Mouse (Mus musculus) limb, embryonic 11.5 days (tissue): ENCODE measurements around the gene Ctsh. TPM values are rescaled to one million over a fixed set of nuclear protein-coding genes. Genes with fewer than 3 reads are reported as not detected.

Experiments
- ATAC-seq: fragments of 200-750 bp; cut with Nextera tagmentation; 2 replicates; pipeline ENCODE4 v1.8.0; 2017; ENCODE audit warnings: low read depth; ENCODE audit not compliant: insufficient number of reproducible peaks, low FRiP score, low TSS enrichment
- DNase-seq: peaks from one replicate; pipeline ENCODE4 v3.0.0-alpha.2; 2015; ENCODE audit warnings: low spot score
- H3K27ac ChIP-seq: fragments of 300-500 bp; sonication (generic); replicated peaks from 2 replicates; pipeline ENCODE4 v1.5.1; 2014; ENCODE audit warnings: low read depth, mild to moderate bottlenecking, low read length
- H3K27me3 ChIP-seq: fragments of 300-500 bp; sonication (generic); 2 replicates; pipeline ENCODE4 v1.6.1; 2014; ENCODE audit warnings: mild to moderate bottlenecking, low read length, mixed read lengths; ENCODE audit not compliant: control insufficient read depth, insufficient read depth
- H3K36me3 ChIP-seq: fragments of 300-500 bp; sonication (generic); 2 replicates; pipeline ENCODE4 v1.6.1; 2014; ENCODE audit warnings: mild to moderate bottlenecking, low read length, moderate library complexity, mixed read lengths; ENCODE audit not compliant: control insufficient read depth, insufficient read depth
- H3K4me1 ChIP-seq: fragments of 300-500 bp; sonication (generic); 2 replicates; pipeline ENCODE4 v1.6.1; 2014; ENCODE audit warnings: low read length, mixed read lengths; ENCODE audit not compliant: control insufficient read depth, insufficient read depth
- H3K4me2 ChIP-seq: fragments of 300-500 bp; sonication (generic); 2 replicates; pipeline ENCODE4 v1.6.1; 2014; ENCODE audit warnings: low read depth, mild to moderate bottlenecking, moderate library complexity; ENCODE audit not compliant: severe bottlenecking
- H3K4me3 ChIP-seq: fragments of 300-500 bp; sonication (generic); 2 replicates; pipeline ENCODE4 v1.5.1; 2014; ENCODE audit warnings: low read depth, low read length
- H3K9ac ChIP-seq: fragments of 300-500 bp; sonication (generic); 2 replicates; pipeline ENCODE4 v1.6.1; 2014; ENCODE audit warnings: mild to moderate bottlenecking, low read length
- H3K9me3 ChIP-seq: fragments of 300-500 bp; sonication (generic); 2 replicates; pipeline ENCODE4 v1.6.1; 2016; ENCODE audit warnings: low read length; ENCODE audit not compliant: control insufficient read depth
- WGBS: fragments of 180-500 bp; shearing (Covaris S2); extraction: QIAGEN DNeasy Blood & Tissue Kit; methylation state at CpG from one replicate; pipeline ENCODE4 v1.1.7; 2014; 5-methylcytosine and 5-hydroxymethylcytosine counted together
- polyA plus RNA-seq: library from polyadenylated mRNA; unstranded; fragments of >200 nt; fragmentation: Nextera tagmentation; extraction: Ambion mirVana; gene quantifications from 2 replicates; pipeline ENCODE4 v1.2.1, GENCODE M21; 2014

The Ctsh gene
- polyA plus RNA-seq, 1 experiment from 2014 or later = 12.2 TPM

GRCm38 (mm10) chr9:90045191-90045590 is 8.8 kb upstream of the Ctsh start:
- Histone ChIP-seq H3K4me1 (peaks cover 5% of the 10 kb centered on the region; the same call in 1 of the 2 replicates), H3K36me3 (no peaks in the 10 kb centered on the region), H3K9ac (no peak overlapping the region), H3K27me3 (no peaks in the 10 kb centered on the region), H3K4me3 (no peak overlapping the region), H3K4me2 (no peak overlapping the region), H3K9me3 (no peaks in the 10 kb centered on the region), H3K27ac (no peak overlapping the region)
- WGBS = 86% methylated on average over 7 of the region's 7 CpGs
- ATAC-seq (no peak), DNase-seq (no peak)

GRCm38 (mm10) chr9:90047937-90048627 is 5.9 kb upstream of the Ctsh start:
- peaks cover 5% of the 10 kb centered on the region; the same call in 1 of the 2 replicates for H3K4me1 ChIP-seq
- 54% methylated on average over 5 of the region's 5 CpGs for whole genome bisulfite sequencing
- H3K27me3 ChIP-seq = no peaks in the 10 kb centered on the region
- no peak overlapping the region for H3K4me2 ChIP-seq
- H3K4me3 ChIP-seq = no peak overlapping the region
- H3K9ac ChIP-seq = no peak overlapping the region
- H3K9me3 ChIP-seq = no peaks in the 10 kb centered on the region
- no peaks in the 10 kb centered on the region for H3K36me3 ChIP-seq
- no peak for DNase-seq
- no peak overlapping the region for H3K27ac ChIP-seq
- ATAC-seq = no peak

GRCm38 (mm10) chr9:90054371-90055145 is 606 bp downstream of the Ctsh start:
- DNase-seq (peak; percentile 76), ATAC-seq (peak; percentile 84)
- Histone ChIP-seq H3K27ac (no peak overlapping the region), H3K4me1 (0 out of 2 replicates have a peak, but pooled peaks cover 4% of the 10 kb centered on the region), H3K4me2 (peak overlapping the region; percentile 91), H3K9ac (peak overlapping the region; percentile 59), H3K27me3 (no peaks in the 10 kb centered on the region), H3K4me3 (peak overlapping the region; percentile 46), H3K9me3 (no peaks in the 10 kb centered on the region), H3K36me3 (no peaks in the 10 kb centered on the region)
- under 1% methylated on average over 36 of the region's 37 CpGs for WGBS

DNA sequence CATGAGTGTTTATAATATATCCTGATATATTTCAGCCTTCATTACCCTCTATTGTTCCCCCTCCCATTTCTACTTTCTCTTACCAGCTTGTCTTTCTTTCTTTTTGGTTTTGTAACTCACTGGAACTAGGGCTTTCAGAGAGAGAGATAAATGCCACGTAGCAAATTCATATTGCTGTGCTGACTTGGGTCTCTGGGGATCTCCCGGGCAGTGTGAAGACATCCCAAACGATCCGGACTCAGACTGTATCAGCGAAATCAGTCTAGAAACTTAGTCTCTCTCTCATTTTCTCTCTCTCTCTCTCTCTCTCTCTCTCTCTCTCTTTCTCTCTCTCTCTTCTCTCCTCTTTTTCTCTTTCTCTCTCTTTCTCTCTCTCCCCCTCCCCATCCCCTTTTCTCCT is 1.5 kb downstream of the Ctsh start:
- ATAC-seq (no peak), DNase-seq (no peak)
- no peak overlapping the region for H3K9ac ChIP-seq
- H3K36me3 ChIP-seq = no peaks in the 10 kb centered on the region
- H3K27ac ChIP-seq = no peak overlapping the region
- no peaks in the 10 kb centered on the region for H3K9me3 ChIP-seq
- no peaks in the 10 kb centered on the region for H3K27me3 ChIP-seq
- no peak overlapping the region; the same call in 1 of the 2 replicates for H3K4me2 ChIP-seq
- H3K4me3 ChIP-seq = no peak overlapping the region
- 67% methylated on average over 5 of the region's 5 CpGs for WGBS
- H3K4me1 ChIP-seq = 0 out of 2 replicates have a peak, but pooled peaks cover 4% of the 10 kb centered on the region

DNA sequence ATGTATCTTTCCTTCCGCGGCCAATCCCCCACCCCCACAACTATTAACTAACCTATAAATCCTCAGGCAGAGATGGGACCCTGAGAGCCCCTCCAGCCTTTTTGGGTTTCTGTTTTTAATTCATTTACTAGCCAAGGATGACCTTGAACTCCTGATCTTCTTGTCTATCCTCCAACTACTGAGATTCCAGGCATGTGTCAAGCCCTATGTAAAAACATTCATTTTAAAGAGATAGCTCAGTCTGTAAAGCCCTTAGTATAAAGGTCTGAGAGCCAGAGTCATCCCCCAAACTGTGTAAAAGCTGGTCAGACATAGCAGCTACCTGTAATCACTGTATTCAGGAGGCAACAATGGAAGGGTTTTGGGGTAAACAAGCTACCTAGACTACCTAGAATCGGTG is 2.0 kb downstream of the Ctsh start:
- Histone ChIP-seq H3K4me2 (no peak overlapping the region), H3K9ac (no peak overlapping the region), H3K4me1 (0 out of 2 replicates have a peak, but pooled peaks cover 4% of the 10 kb centered on the region), H3K27me3 (no peaks in the 10 kb centered on the region), H3K4me3 (no peak overlapping the region), H3K36me3 (no peaks in the 10 kb centered on the region), H3K9me3 (no peaks in the 10 kb centered on the region), H3K27ac (no peak overlapping the region)
- ATAC-seq (no peak), DNase-seq (no peak)
- WGBS = 60% methylated on average over 3 of the region's 3 CpGs

GRCm38 (mm10) chr9:90056716-90057115 is 2.8 kb downstream of the Ctsh start:
- no peak for ATAC-seq
- 80% methylated on average over 2 of the region's 2 CpGs for WGBS

DNA sequence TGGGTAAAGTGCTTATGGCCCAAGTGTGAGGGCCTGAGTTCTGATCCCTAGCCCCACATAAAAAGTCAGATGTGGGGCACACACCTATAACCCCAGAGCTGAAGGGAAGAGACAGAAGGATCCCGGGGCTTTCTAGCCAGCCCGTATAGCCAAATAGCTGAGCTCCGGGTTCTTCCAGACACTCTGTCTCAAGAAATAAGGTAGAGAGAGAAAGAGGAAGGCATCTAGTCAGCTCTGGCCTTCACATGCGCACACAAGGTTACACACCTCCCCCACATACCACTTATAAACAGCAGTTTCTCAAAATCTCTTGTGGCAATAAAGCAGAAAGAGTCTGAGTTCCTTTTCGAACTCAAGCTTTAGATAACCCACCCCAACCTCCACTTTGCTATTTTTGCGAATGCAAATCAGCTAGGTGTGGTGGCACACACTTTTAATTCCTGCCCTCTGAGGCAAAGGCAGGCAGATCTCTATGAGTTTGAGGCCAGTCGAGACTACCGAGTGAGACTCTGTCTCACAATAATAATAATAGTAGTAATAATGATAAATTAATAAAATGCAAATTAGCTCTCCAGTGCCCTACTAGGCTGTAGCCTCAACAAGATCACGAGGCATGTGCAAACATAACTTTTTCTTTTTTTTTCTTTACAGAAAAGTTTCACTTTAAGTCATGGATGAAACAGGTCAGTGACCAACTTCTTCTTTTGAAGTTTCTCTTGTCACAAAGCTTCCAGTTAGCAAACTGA is 6.0 kb downstream of the Ctsh start:
- H3K27ac ChIP-seq = no peak overlapping the region
- H3K36me3 ChIP-seq = no peaks in the 10 kb centered on the region
- ATAC-seq = no peak
- no peak overlapping the region for H3K4me2 ChIP-seq
- H3K4me1 ChIP-seq = no peaks in the 10 kb centered on the region
- no peak overlapping the region for H3K9ac ChIP-seq
- no peak for DNase-seq
- WGBS = 85% methylated on average over 9 of the region's 9 CpGs
- no peak overlapping the region for H3K4me3 ChIP-seq
- no peaks in the 10 kb centered on the region for H3K27me3 ChIP-seq
- no peaks in the 10 kb centered on the region for H3K9me3 ChIP-seq

More at GRCm38 (mm10) chr9:90056716-90057115, 2.8 kb downstream of the Ctsh start:
- H3K9ac ChIP-seq = no peak overlapping the region
- no peak overlapping the region for H3K4me2 ChIP-seq
- no peak overlapping the region for H3K27ac ChIP-seq
- no peaks in the 10 kb centered on the region for H3K36me3 ChIP-seq
- DNase-seq = no peak
- H3K27me3 ChIP-seq = no peaks in the 10 kb centered on the region
- H3K9me3 ChIP-seq = no peaks in the 10 kb centered on the region
- no peak overlapping the region for H3K4me3 ChIP-seq
- 0 out of 2 replicates have a peak, but pooled peaks cover 4% of the 10 kb centered on the region for H3K4me1 ChIP-seq

GRCm38 (mm10) chr9:90060574-90060875 is 6.6 kb downstream of the Ctsh start:
- 93% methylated on average over 2 of the region's 2 CpGs for WGBS

More at GRCm38 (mm10) chr9:90060574-90060875, 6.6 kb downstream of the Ctsh start:
- no peak for ATAC-seq
- no peaks in the 10 kb centered on the region for H3K27me3 ChIP-seq
- H3K4me3 ChIP-seq = no peak overlapping the region
- H3K36me3 ChIP-seq = no peaks in the 10 kb centered on the region
- H3K4me2 ChIP-seq = no peak overlapping the region
- no peak overlapping the region for H3K9ac ChIP-seq
- no peak for DNase-seq
- no peaks in the 10 kb centered on the region for H3K4me1 ChIP-seq
- no peak overlapping the region for H3K27ac ChIP-seq
- H3K9me3 ChIP-seq = no peaks in the 10 kb centered on the region
